Mouse (Mus musculus) liver, embryonic 12.5 days (tissue): ENCODE data around the gene Kncn. TPM values are rescaled to one million over a fixed set of nuclear protein-coding genes. Genes with fewer than 3 reads are reported as not detected.

ENCODE experiments used
- ATAC-seq: fragments of 200-750 bp; cut with Nextera tagmentation; 2 replicates; pipeline ENCODE4 v1.8.0; 2017; ENCODE audit warnings: moderate number of reproducible peaks, mild to moderate bottlenecking, moderate library complexity
- H3K27ac ChIP-seq: fragments of 300-500 bp; sonication (generic); 2 replicates; pipeline ENCODE4 v1.5.1; 2016; ENCODE audit warnings: mild to moderate bottlenecking
- H3K27me3 ChIP-seq: fragments of 300-500 bp; sonication (generic); replicated peaks from 2 replicates; pipeline ENCODE4 v1.6.1; 2016; ENCODE audit warnings: mild to moderate bottlenecking, moderate library complexity
- H3K36me3 ChIP-seq: fragments of 300-500 bp; sonication (generic); 2 replicates; pipeline ENCODE4 v1.6.1; 2016; ENCODE audit warnings: mild to moderate bottlenecking, moderate library complexity
- H3K4me1 ChIP-seq: fragments of 300-500 bp; sonication (generic); 2 replicates; pipeline ENCODE4 v1.6.1; 2016
- H3K4me2 ChIP-seq: fragments of 300-500 bp; sonication (generic); 2 replicates; pipeline ENCODE4 v1.6.1; 2016; ENCODE audit warnings: mild to moderate bottlenecking, moderate library complexity
- H3K4me3 ChIP-seq: fragments of 300-500 bp; sonication (generic); 2 replicates; pipeline ENCODE4 v1.5.1; 2016; ENCODE audit warnings: mild to moderate bottlenecking, moderate library complexity
- H3K9ac ChIP-seq: fragments of 300-500 bp; sonication (generic); 2 replicates; pipeline ENCODE4 v1.6.1; 2016; ENCODE audit warnings: mild to moderate bottlenecking, moderate library complexity
- H3K9me3 ChIP-seq: fragments of 300-500 bp; sonication (generic); replicated peaks from 2 replicates; pipeline ENCODE4 v1.6.1; 2016; ENCODE audit warnings: mild to moderate bottlenecking, moderate library complexity
- WGBS: fragments of 180-500 bp; shearing (Covaris S2); methylation state at CpG from one replicate; pipeline ENCODE4 v1.1.7; 2016; ENCODE audit not compliant: insufficient replicate concordance; 5-methylcytosine and 5-hydroxymethylcytosine counted together
- polyA plus RNA-seq: library from polyadenylated mRNA; unstranded; fragments of >200 nt; fragmentation: Nextera tagmentation; extraction: Ambion mirVana; gene quantifications from 2 replicates; pipeline ENCODE4 v1.2.1, GENCODE M21; 2016

The Kncn gene
- polyA plus RNA-seq, 1 experiment from 2014 or later: not detected

- H3K4me2 ChIP-seq: no peak overlapping the region
- no peak overlapping the region for H3K4me3 ChIP-seq
- H3K27me3 ChIP-seq: peaks cover 100% of the 10 kb centered on the region
- no peak for ATAC-seq
- no peaks in the 10 kb centered on the region for H3K36me3 ChIP-seq
- no peaks in the 10 kb centered on the region for H3K9me3 ChIP-seq
- no peak overlapping the region for H3K9ac ChIP-seq
- WGBS: 5% methylated on average over 37 of the region's 37 CpGs
- H3K4me1 ChIP-seq: peaks cover 6% of the 10 kb centered on the region; the same call in 1 of the 2 replicates
- no peak overlapping the region for H3K27ac ChIP-seq
Observed at GRCm38 (mm10) chr4:115938276-115939160, 54.3 kb downstream of the Kncn start.

Other genes starting within 250 kb of the Kncn start
- gene Cyp4b1, start 236.7 kb upstream of the Kncn start, polyA plus RNA-seq: 0.42 and 0.87 TPM in 2 replicates
- gene Efcab14, start 146.7 kb upstream of the Kncn start, polyA plus RNA-seq: 18.8 and 21.4 TPM in 2 replicates
- gene Tex38, start 103.4 kb upstream of the Kncn start, polyA plus RNA-seq: not detected in 2 replicates
- gene Atpaf1, start 99.6 kb upstream of the Kncn start, polyA plus RNA-seq: 24.0 and 30.1 TPM in 2 replicates
- 7.4 and 8.3 TPM in 2 replicates for gene Mob3c, start 56.3 kb upstream of the Kncn start, polyA plus RNA-seq
- gene Mknk1, start 45.2 kb upstream of the Kncn start, polyA plus RNA-seq: 45.2 and 47.2 TPM in 2 replicates
- not detected in 2 replicates for gene 6430628N08Rik, start 6.3 kb downstream of the Kncn start, polyA plus RNA-seq
- gene Dmbx1, start 55.5 kb downstream of the Kncn start, polyA plus RNA-seq: not detected in 2 replicates
- 3.9 and 4.2 TPM in 2 replicates for gene Faah, start 133.5 kb downstream of the Kncn start, polyA plus RNA-seq
- 10.7 and 11.4 TPM in 2 replicates for gene Nsun4, start 169.5 kb downstream of the Kncn start, polyA plus RNA-seq
- gene Uqcrh, start 190.7 kb downstream of the Kncn start, polyA plus RNA-seq: 326 and 344 TPM in 2 replicates
- 42.2 and 43.7 TPM in 2 replicates for gene Lrrc41, start 190.9 kb downstream of the Kncn start, polyA plus RNA-seq
- 45.0 and 45.4 TPM in 2 replicates for gene Rad54l, start 239.3 kb downstream of the Kncn start, polyA plus RNA-seq
- gene Pomgnt1, start 239.4 kb downstream of the Kncn start, polyA plus RNA-seq: 23.8 and 24.2 TPM in 2 replicates